Mouse (Mus musculus): ENCODE results near the gene Emp3.

The Emp3 gene

DNA sequence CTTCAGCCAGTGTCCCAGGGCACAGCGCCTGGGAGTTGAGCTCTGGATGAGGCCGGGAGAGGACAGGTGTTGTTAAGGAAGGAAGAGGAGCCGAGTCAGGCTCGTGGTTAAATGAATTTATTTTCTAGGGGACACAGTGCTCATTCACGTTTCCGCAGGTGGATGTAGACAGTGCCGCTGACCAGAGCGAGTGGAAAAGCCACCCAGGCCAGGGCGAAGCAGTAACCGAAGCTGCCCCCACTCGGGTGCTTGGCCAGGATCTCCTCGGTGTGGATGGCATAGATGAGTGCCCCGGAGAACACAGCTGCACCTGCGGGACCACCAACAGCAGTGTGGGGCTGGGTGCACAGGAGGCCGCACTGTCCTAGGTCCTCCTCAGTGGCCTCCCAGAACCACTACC, 3.3 kb downstream of the Emp3 start:
- no peak for TF ChIP-seq GATA4 (IDR thresholded peaks at IDR 0.05; ENCODE audit: insufficient replicate concordance, low read length)

DNA sequence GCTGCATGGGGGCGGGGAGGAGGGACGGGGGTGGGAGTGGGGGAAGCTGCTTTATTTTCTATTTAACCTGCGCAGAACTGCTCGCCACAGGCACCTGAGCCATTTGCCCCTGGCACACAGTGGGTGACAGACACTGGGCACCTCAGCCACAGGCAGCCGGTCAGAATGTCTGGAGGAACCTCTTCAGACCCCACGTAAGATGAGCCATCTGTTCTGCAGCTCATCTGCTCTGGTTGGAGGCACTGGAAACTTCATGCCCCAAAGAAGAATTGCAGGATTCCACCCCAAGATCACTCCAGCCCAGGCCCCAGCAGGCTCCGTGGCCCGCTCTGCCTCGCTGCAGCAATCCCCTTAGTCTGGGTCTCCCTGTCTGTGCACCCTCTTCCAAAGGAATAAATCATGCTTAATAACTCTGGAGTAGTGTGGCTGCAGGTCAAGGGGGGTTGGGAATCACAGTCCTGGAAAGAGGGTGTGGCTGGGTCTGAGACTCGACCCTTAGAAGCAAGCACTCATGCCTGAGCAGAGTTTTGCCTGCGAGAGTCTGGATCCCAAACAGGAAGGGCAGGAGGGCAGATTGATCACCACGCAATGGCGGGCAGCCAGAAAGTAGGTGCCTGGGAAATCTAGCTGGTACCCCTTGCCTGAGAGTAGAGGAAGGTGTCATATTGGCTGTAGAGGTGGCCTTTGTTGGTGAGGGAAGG, 4.0 kb downstream of the Emp3 start:
- TF ChIP-seq GATA4 (IDR thresholded peaks at IDR 0.05; ENCODE audit: insufficient replicate concordance, low read length): no peak

DNA sequence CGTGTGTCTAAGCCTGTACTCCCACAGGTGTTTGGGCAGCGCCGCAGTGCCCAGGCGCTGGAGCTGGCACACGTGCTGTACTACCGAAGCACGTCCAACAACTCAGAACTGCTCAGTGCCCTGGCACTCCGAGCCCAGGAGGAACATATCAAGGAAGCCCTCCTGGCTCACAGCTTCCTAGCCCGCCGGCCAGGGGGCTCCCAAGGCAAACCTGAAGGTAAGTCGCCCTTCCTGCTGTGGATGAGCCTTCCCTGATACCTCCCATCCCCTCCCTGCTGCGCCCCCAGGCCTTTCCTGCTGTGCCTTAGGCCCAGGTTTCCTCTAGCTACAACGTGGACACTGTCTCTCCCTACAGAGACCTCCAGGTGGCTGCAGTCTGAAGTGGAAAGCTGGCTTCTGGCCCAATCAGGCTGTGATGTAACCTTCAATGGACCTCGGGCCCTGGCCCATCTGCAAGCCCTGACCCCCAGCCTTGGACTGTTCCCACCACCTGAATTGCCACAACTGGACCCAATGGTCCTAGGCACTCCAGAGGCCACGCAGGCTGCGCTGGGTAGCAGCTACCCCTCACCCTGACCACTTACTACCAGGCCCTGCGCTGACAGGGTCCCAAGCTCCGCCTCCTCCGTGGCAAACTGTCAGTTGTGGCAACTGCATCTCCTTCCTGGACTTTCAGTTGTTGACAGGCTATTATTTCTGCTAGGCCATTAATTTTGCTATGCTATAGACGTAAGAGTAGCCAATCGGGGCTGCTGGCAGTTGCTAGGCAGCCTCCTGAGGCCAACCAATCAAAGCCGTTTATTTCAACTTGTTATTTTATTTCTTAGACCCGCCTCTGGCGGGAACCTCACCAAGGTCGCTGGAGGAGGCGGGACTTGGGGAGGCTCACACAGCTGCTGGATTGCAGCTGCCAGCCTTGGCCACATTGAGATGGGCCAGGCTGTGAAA, 4.9 kb downstream of the Emp3 start:
- TF ChIP-seq GATA4 (IDR thresholded peaks at IDR 0.05; ENCODE audit: insufficient replicate concordance, low read length): no peak

DNA sequence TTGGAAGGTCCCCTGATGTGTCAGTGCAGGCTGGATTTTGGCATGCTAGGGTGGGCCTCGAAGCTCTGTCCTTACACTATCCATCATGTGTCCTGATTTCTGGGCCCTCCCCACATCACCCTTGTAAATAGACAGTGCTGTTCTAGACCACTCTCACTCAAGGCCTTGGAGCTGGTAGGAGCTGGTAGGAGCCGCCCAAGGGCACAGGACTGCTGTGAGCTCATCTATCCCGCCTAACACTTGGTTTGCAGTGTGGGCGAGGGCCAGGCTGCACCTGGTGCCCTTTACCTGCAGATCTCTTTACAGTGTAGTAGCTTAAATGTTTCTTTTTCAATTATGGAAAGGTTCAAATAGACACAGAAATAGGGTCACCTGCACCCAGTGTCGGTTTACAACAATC, 6.2 kb downstream of the Emp3 start:
- no peak for TF ChIP-seq GATA4 (IDR thresholded peaks at IDR 0.05; ENCODE audit: insufficient replicate concordance, low read length)

DNA sequence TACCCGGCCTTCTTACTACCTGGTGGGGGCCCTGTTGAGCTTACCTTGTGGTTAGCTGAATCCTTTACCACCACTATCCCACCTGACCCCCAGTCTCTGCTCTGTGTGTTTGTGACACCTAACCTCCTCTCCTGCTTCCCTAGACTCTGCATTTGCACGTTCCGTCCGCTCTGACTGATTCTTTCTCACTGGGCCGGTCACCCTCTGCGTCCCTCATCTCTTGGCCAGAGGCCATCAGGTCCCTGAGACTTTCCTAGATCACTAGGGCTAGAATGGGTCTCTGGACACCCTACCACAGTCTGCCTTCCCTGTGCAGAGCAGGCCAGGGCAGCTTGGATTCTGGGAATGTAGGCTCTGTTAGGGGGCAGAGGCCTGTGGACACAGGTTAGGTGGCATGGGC, 7.1 kb downstream of the Emp3 start:
- TF ChIP-seq GATA4 (IDR thresholded peaks at IDR 0.05; ENCODE audit: insufficient replicate concordance, low read length): no peak

DNA sequence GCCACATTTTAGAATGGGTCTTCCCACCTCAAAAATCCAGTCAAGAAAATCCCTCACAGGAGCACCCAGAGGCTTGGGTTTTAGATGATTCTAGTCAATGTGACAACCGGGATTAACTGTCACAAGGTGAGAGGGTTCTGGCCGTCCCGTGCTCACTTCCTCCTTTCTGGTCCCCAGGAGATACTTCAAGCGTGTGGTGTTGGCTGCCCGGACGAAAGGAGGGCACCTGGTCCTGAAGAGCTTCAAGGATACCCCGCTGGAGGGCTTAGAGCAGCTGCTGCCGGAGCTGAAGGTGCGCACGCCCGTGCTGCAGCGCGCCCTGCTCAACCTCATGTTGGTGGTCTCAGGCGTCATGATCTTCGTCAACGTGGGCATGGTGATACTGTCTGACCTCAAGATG, 12.1 kb downstream of the Emp3 start:
- TF ChIP-seq GATA4 (IDR thresholded peaks at IDR 0.05; ENCODE audit: insufficient replicate concordance, low read length): no peak

DNA sequence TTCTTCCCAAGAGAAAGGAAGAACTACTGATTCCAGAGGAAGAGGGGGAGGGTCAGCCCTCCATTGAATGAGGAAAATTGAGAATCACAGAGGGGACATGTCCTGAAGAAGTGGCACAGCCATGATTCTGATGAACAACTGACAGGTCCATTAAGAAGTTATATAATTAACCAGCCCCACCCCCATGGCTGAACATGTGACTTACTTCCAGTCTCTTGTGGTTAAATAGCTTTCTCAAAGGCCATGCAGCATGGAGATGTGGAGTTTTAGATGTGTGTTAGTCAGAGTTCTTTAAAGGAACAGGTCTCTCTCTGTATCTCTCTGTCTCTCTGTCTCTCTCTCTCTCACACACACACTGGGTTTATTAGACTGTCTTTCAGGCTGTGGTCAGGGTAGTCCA, 12.8 kb downstream of the Emp3 start:
- TF ChIP-seq GATA4 (IDR thresholded peaks at IDR 0.05; ENCODE audit: insufficient replicate concordance, low read length): no peak

DNA sequence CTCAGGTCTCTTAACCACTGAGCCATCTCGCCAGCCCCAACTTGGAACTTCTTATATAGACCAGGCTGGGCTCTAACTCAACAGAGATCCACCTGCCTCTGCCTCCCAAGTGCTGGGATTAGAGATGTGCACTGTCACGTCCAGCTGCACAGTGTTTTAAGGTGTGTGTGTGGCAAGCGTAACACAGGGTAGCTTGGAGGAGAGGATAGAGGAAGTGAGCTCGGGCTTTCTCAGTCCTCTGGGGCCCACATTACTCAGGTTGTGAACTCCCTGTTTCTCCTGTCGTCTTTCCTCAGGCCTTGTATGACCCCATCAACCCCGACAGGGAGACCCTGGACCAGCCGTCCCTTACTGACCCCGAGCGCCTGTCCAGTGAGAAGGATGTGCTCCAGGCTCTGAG, 14.6 kb downstream of the Emp3 start:
- TF ChIP-seq GATA4 (IDR thresholded peaks at IDR 0.05; ENCODE audit: insufficient replicate concordance, low read length): no peak

DNA sequence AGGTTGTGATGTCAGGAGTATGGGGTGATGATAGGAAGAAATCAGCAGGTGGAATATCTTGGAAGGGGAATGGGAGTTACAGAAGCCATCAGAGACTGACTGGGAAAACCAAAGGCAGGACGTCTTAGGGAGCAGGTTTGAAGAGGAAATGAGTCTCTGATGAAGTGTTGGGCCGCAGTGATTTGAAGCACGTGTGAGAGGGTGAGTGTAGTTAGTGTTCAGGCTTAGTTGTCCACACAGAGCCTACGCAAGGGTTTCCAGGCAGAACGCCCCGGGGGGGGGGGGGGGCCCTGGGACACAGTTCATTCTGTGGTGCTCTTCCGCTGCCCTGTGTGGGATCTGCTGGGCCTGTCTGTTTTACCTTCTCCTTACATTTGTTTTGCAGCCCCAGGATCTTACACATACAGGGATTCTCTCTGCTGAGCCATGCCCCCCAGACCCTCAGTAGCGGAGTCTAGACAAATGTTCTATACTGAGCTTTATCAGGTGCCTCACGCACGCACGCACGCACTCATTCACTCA, 18.7 kb downstream of the Emp3 start:
- no peak for TF ChIP-seq GATA4 (IDR thresholded peaks at IDR 0.05; ENCODE audit: insufficient replicate concordance, low read length)

DNA sequence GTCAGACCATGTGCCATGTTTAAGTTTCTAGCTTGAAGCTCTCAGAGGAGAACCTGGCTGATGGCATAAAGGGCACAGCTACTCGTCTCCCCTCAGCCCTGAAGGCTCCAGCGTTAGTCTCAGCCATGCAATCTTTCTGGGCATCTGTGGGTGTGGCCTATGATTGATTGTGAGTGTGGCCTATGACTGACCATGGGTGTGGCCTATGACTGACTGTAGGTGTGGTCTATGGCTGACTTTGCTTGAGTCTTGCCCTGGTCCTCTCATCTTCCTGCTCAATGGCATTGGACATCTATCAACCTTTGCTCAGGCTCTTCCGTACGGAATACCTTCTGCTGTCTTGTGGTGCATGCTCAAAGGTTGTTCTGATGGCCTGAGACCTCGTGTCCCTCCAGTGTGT, 19.6 kb downstream of the Emp3 start:
- TF ChIP-seq GATA4 (IDR thresholded peaks at IDR 0.05; ENCODE audit: insufficient replicate concordance, low read length): no peak

DNA sequence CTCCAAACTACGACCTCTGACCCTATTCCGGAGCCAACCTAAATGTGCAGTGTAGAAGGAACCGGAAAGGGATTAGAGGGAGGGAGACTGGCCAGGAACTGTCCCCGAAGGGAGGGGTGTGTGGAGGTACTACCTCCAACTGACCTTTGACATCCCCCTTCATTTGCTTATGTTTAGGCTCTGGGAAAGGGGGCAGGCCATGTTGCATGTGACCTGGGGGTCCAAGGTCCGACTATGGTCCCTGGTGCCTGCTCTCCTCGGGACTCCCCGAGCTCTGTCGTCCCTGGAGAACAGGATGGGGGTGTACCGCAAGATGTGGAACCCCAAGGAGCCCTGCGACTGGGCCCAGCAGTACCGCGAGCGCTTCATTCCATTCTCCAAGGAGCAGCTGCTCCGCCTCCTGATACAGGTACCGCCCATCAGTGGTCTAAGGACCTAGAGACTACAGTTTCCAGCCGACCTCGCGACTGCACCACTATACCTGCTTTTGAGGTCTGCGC, 23.9 kb downstream of the Emp3 start:
- no peak for TF ChIP-seq GATA4 (IDR thresholded peaks at IDR 0.05; ENCODE audit: insufficient replicate concordance, low read length)

DNA sequence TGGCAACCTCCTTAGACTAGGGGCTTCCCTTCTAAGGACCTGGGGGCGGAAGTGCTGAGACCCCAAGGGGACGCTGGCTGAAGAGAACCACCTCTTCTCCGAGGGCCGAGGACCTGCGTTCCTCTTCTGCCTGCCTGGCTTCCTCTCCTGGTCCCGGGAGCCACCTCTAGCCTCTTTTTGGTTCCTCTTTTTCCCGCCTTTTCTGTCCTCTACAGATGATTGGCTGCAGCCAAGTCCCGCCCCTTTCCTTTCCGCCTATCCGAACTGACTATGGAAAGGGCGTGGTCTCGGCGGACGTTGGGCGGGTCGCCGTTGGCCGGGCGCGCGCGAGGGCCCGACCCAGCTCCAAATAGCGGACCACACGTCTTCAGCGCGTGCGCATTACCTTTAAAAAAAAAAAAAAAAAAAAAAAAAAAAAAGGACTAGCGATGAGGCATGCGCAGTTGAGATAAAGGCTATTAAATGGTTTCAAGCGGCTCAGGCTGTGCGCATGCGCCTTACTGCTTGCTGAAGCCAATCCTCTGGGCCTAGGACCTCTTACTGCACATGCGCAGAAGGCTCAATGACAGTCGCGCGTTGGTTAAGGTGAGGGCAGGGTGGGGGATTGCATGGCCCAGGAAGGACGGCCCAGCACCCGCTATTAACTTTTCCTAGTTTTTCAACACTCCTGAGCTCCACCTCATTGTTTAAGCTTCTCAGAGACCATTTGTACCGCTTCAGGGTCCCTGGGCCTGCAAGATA, 24.5 kb downstream of the Emp3 start, which contains the start of the genes Syngr4 and Tmem143:
Gene Syngr4 (minus strand): TSS at position 198 of the 741 bp plus-strand sequence.
Gene Tmem143 (plus strand): TSS at position 425 of the 741 bp plus-strand sequence.
- TF ChIP-seq GATA4 (IDR thresholded peaks at IDR 0.05; ENCODE audit: insufficient replicate concordance, low read length): peak; percentile 49; the same call in 1 of the 2 replicates

DNA sequence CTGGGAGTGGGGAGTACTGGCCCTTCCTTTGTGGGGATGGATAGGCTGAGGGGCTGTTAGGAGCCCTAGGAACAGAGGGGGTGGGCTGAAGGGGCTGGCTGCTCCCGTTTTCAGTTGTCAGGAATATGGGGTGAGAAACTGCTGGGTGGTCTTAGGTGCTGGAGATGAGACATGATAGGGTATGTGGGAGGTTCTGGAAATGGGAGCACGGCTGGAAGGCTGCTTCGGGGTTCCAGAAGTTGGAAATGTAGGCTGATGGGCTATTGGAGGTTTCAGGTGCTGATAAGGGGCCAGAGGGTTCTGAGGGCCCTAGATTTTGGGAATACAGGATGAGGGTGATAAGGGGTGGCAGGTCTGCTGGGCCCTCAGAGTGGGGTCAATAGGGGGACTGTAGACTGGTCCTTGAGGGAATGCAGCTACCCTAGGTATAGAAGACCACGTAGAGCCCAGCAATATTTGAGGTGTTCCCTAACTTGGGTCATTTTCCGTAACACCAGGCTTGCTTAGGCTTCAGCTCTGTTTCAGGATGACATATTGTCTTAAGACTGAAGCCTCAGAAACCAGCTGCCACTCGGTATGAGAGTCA, 25.2 kb downstream of the Emp3 start:
- TF ChIP-seq GATA4 (IDR thresholded peaks at IDR 0.05; ENCODE audit: insufficient replicate concordance, low read length): no peak

DNA sequence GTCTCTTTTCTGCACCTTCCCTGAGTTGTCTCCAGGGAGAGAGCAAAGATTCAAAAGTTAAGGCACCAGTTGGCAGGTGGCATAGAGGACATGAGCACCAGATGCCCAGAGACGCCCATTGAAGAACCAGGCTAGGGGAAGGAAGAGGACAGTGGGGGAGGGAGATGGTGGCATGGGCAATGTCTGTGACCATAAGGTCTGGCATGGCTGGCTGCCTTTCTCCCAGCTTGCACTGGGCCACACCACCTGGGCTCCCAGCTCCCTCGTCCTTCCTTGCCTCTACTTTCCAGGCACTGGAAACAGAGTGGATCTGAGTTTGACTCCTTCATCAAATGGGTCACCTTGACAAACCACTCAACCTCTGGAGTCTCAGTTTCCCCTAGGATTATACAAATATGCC, 28.6 kb downstream of the Emp3 start:
- no peak for TF ChIP-seq GATA4 (IDR thresholded peaks at IDR 0.05; ENCODE audit: insufficient replicate concordance, low read length)

DNA sequence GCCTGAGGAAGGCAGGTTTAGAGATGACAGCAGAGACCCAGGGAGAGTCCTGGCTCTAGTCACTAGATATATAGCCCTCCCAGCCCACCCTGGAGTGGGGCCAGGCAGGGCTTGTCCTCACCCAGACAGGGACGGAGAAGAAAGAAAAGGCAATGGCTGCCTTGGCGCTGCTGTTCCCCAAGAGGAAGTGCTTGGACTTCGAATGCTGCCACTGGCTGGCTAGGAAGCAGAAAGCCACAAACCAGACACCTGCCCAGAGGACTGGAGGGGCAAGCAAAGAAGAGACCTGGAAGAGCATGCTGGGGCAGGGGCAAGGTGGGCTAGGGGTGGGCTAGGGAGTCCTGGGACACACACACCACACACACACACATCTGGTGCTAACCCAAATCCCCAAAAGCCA, 34.0 kb downstream of the Emp3 start:
- TF ChIP-seq GATA4 (IDR thresholded peaks at IDR 0.05; ENCODE audit: insufficient replicate concordance, low read length): no peak
